Mouse (Mus musculus): ENCODE results near the gene Plpp2. TPM values are rescaled to one million over a fixed set of nuclear protein-coding genes. Genes with fewer than 3 reads are reported as not detected.

The Plpp2 gene
- polyA plus RNA-seq, 1 experiment = 2.6 TPM

DNA sequence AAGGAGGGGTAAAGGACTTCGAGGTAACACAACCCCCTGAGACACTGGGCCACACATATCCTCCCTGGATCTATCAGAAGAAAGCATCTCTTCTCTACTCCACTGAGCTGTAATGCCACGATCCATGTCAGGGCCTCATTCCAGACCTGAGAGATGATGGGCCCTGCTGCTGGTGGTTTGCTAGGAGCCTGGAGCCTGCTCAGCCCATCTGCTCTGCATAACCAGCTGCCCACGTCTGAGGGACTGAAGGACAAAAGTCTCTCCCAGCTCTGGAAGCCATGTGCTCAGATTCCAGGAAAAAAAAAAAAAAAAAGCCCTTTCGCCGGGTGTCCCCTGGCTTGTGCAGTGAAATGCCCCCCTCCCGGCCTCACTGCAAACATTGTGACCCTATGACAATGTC is 42.2 kb upstream of the Plpp2 start:
- WGBS = 76% methylated on average over 6 of the region's 6 CpGs
- Histone ChIP-seq H3K4me3 (replicated peaks; ENCODE audit: control insufficient read depth, low read depth, low read length) (no peak overlapping the region), H3K4me1 (ENCODE audit: control insufficient read depth, insufficient read depth, low read length) (no peaks in the 10 kb centered on the region), H3K27ac (ENCODE audit: control insufficient read depth, insufficient read depth, low read depth, low read length, poor library complexity) (no peak overlapping the region)
- TF ChIP-seq CTCF (IDR thresholded peaks at IDR 0.05; ENCODE audit: control insufficient read depth, insufficient read depth, low read length) = no peak
- TF ChIP-seq POLR2A (IDR thresholded peaks at IDR 0.05; ENCODE audit: borderline replicate concordance, control insufficient read depth, low read depth, low read length) = no peak

GRCm38 (mm10) chr10:79574796-79575195 is 41.2 kb upstream of the Plpp2 start:
- TF ChIP-seq POLR2A (IDR thresholded peaks at IDR 0.05; ENCODE audit: borderline replicate concordance, control insufficient read depth, low read depth, low read length) = no peak
- TF ChIP-seq CTCF (IDR thresholded peaks at IDR 0.05; ENCODE audit: control insufficient read depth, insufficient read depth, low read length) = no peak
- no peaks in the 10 kb centered on the region for H3K4me1 ChIP-seq (ENCODE audit: control insufficient read depth, insufficient read depth, low read length)
- 81% methylated on average over 6 of the region's 6 CpGs for WGBS

DNA sequence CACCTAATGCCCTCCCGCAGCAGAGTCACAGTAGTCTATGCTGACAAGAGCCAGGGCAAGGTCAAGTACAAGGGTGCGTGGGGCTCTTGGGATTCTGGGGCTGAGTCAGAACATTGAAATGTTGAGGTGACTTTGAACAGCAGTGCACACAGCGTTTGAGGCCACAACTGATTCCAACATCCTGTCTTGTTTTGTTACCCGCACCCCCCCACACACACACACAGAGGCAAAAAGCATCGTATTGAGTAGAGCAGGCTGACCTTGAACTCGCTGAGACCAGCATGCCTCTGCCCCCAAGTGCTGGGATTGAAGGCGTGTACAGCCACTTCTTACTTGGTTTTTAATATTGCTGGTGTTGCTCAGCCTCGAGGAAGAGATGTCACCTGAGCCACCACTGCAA is 40.8 kb upstream of the Plpp2 start:
- Histone ChIP-seq H3K4me3 (replicated peaks; ENCODE audit: control insufficient read depth, low read depth, low read length) (no peak overlapping the region), H3K4me1 (ENCODE audit: control insufficient read depth, insufficient read depth, low read length) (no peaks in the 10 kb centered on the region), H3K27ac (ENCODE audit: control insufficient read depth, insufficient read depth, low read depth, low read length, poor library complexity) (no peak overlapping the region)
- TF ChIP-seq POLR2A (IDR thresholded peaks at IDR 0.05; ENCODE audit: borderline replicate concordance, control insufficient read depth, low read depth, low read length) = no peak
- WGBS = 66% methylated on average over 8 of the region's 8 CpGs

More at GRCm38 (mm10) chr10:79574796-79575195, 41.2 kb upstream of the Plpp2 start:
- Histone ChIP-seq H3K27ac (ENCODE audit: control insufficient read depth, insufficient read depth, low read depth, low read length, poor library complexity) (no peak overlapping the region), H3K4me3 (replicated peaks; ENCODE audit: control insufficient read depth, low read depth, low read length) (no peak overlapping the region)

DNA sequence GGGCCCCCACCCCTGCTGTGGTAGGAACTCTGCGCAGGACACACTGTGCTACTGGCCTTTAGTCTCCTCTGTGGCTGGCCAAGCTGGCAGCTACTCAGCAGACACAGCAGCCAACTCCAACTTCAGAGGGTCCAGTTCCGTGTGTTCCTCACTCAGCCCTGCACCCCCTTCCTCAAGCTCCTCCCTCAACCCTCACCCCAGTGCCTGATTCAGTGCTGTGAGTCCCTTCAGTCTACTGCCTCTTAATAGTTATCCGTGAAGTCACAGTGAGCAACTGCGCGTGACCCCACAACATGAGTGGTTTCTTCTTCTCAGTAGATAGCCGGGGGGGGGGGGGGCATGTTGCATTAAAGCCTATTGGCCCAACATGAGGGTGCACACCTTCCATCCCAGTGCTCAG is 40.0 kb upstream of the Plpp2 start:
- TF ChIP-seq POLR2A (IDR thresholded peaks at IDR 0.05; ENCODE audit: borderline replicate concordance, control insufficient read depth, low read depth, low read length) (no peak), CTCF (IDR thresholded peaks at IDR 0.05; ENCODE audit: control insufficient read depth, insufficient read depth, low read length) (no peak)
- no peak overlapping the region for H3K27ac ChIP-seq (ENCODE audit: control insufficient read depth, insufficient read depth, low read depth, low read length, poor library complexity)
- no peaks in the 10 kb centered on the region for H3K4me1 ChIP-seq (ENCODE audit: control insufficient read depth, insufficient read depth, low read length)
- WGBS = 83% methylated on average over 6 of the region's 6 CpGs
- no peak overlapping the region for H3K4me3 ChIP-seq (replicated peaks; ENCODE audit: control insufficient read depth, low read depth, low read length)

GRCm38 (mm10) chr10:79571314-79571713 is 37.7 kb upstream of the Plpp2 start:
- TF ChIP-seq CTCF (IDR thresholded peaks at IDR 0.05; ENCODE audit: control insufficient read depth, insufficient read depth, low read length) = no peak
- no peak for TF ChIP-seq POLR2A (IDR thresholded peaks at IDR 0.05; ENCODE audit: borderline replicate concordance, control insufficient read depth, low read depth, low read length)
- WGBS = 88% methylated on average over 2 of the region's 2 CpGs

GRCm38 (mm10) chr10:79569921-79570320 is 36.3 kb upstream of the Plpp2 start:
- TF ChIP-seq CTCF (IDR thresholded peaks at IDR 0.05; ENCODE audit: control insufficient read depth, insufficient read depth, low read length) (no peak), POLR2A (IDR thresholded peaks at IDR 0.05; ENCODE audit: borderline replicate concordance, control insufficient read depth, low read depth, low read length) (no peak)
- 79% methylated on average over 5 of the region's 5 CpGs for WGBS
- H3K27ac ChIP-seq (ENCODE audit: control insufficient read depth, insufficient read depth, low read depth, low read length, poor library complexity) = no peak overlapping the region
- no peaks in the 10 kb centered on the region for H3K4me1 ChIP-seq (ENCODE audit: control insufficient read depth, insufficient read depth, low read length)
- H3K4me3 ChIP-seq (replicated peaks; ENCODE audit: control insufficient read depth, low read depth, low read length) = no peak overlapping the region

More at GRCm38 (mm10) chr10:79571314-79571713, 37.7 kb upstream of the Plpp2 start:
- no peak overlapping the region for H3K4me3 ChIP-seq (replicated peaks; ENCODE audit: control insufficient read depth, low read depth, low read length)
- H3K27ac ChIP-seq (ENCODE audit: control insufficient read depth, insufficient read depth, low read depth, low read length, poor library complexity) = no peak overlapping the region
- H3K4me1 ChIP-seq (ENCODE audit: control insufficient read depth, insufficient read depth, low read length) = no peaks in the 10 kb centered on the region

- H3K4me3 ChIP-seq (replicated peaks; ENCODE audit: control insufficient read depth, low read depth, low read length) = no peak overlapping the region
- no peaks in the 10 kb centered on the region for H3K4me1 ChIP-seq (ENCODE audit: control insufficient read depth, insufficient read depth, low read length)
- H3K27ac ChIP-seq (ENCODE audit: control insufficient read depth, insufficient read depth, low read depth, low read length, poor library complexity) = no peak overlapping the region
- TF ChIP-seq POLR2A (IDR thresholded peaks at IDR 0.05; ENCODE audit: borderline replicate concordance, control insufficient read depth, low read depth, low read length) (no peak), CTCF (IDR thresholded peaks at IDR 0.05; ENCODE audit: control insufficient read depth, insufficient read depth, low read length) (no peak)
- WGBS = 79% methylated on average over 2 of the region's 2 CpGs
Measured at GRCm38 (mm10) chr10:79559716-79560115, 26.1 kb upstream of the Plpp2 start.

GRCm38 (mm10) chr10:79557496-79557895 is 23.9 kb upstream of the Plpp2 start:
- Histone ChIP-seq H3K4me1 (ENCODE audit: control insufficient read depth, insufficient read depth, low read length) (no peaks in the 10 kb centered on the region), H3K27ac (ENCODE audit: control insufficient read depth, insufficient read depth, low read depth, low read length, poor library complexity) (no peak overlapping the region), H3K4me3 (replicated peaks; ENCODE audit: control insufficient read depth, low read depth, low read length) (no peak overlapping the region)
- TF ChIP-seq POLR2A (IDR thresholded peaks at IDR 0.05; ENCODE audit: borderline replicate concordance, control insufficient read depth, low read depth, low read length) (no peak), CTCF (IDR thresholded peaks at IDR 0.05; ENCODE audit: control insufficient read depth, insufficient read depth, low read length) (no peak)
- WGBS = 85% methylated on average over 5 of the region's 5 CpGs

DNA sequence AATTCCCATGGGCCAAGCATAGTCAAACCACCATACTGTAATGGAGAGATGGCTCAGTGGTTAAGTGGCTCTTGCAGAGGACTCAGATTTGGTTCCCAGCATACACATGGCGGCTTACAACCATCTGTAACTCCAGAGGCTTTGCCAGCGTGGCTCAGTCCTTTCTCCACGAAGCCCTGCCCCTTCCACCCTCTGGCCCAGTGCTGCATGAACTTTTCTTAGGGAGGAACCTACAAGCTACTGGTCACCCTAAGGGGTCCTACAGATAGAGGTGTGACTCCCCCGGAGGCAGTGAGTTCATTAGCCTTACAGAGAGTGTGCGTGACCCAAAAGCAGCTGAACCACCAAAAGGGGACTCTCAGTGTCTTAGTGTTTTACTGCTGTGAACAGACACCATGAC is 23.4 kb upstream of the Plpp2 start:
- Histone ChIP-seq H3K4me3 (replicated peaks; ENCODE audit: control insufficient read depth, low read depth, low read length) (no peak overlapping the region), H3K27ac (ENCODE audit: control insufficient read depth, insufficient read depth, low read depth, low read length, poor library complexity) (no peak overlapping the region), H3K4me1 (ENCODE audit: control insufficient read depth, insufficient read depth, low read length) (no peaks in the 10 kb centered on the region)
- TF ChIP-seq CTCF (IDR thresholded peaks at IDR 0.05; ENCODE audit: control insufficient read depth, insufficient read depth, low read length) = no peak
- no peak for TF ChIP-seq POLR2A (IDR thresholded peaks at IDR 0.05; ENCODE audit: borderline replicate concordance, control insufficient read depth, low read depth, low read length)
- WGBS = 84% methylated on average over 5 of the region's 5 CpGs

Data from bone marrow, adult 2 months (tissue).